Mouse (Mus musculus) retina, postnatal 7 days (tissue): ENCODE measurements around the gene Dusp10.

Source experiments
- DNase-seq: peaks from one replicate; pipeline ENCODE4 v3.0.0-alpha.2; 2012; ENCODE audit warnings: low read depth, low spot score

Dusp10 gene

GRCm38 (mm10) chr1:184053711-184054110, 40.6 kb downstream of the Dusp10 start:
- no peak for DNase-seq

GRCm38 (mm10) chr1:184054176-184054575, 41.1 kb downstream of the Dusp10 start:
- DNase-seq, result no peak

GRCm38 (mm10) chr1:184058206-184058605, 45.1 kb downstream of the Dusp10 start:
- DNase-seq, result no peak

- DNase-seq, result no peak
Measured at GRCm38 (mm10) chr1:184059814-184060213, 46.7 kb downstream of the Dusp10 start.

GRCm38 (mm10) chr1:184060381-184060780, 47.3 kb downstream of the Dusp10 start:
- no peak for DNase-seq

- no peak for DNase-seq
Measured at GRCm38 (mm10) chr1:184060828-184061734, 48.0 kb downstream of the Dusp10 start.

- DNase-seq, result no peak
Measured at GRCm38 (mm10) chr1:184061901-184062300, 48.8 kb downstream of the Dusp10 start.

- no peak for DNase-seq
Measured at GRCm38 (mm10) chr1:184064306-184064705, 51.2 kb downstream of the Dusp10 start.

- peak; percentile 39 for DNase-seq
Measured at GRCm38 (mm10) chr1:184065589-184066361, 52.7 kb downstream of the Dusp10 start.

- no peak for DNase-seq
Measured at GRCm38 (mm10) chr1:184066460-184067287, 53.6 kb downstream of the Dusp10 start.

- DNase-seq, result no peak
Measured at GRCm38 (mm10) chr1:184067704-184068558, 54.8 kb downstream of the Dusp10 start.

GRCm38 (mm10) chr1:184068971-184069370, 55.9 kb downstream of the Dusp10 start:
- no peak for DNase-seq

- DNase-seq, result no peak
Measured at GRCm38 (mm10) chr1:184076065-184076464, 63.0 kb downstream of the Dusp10 start.

GRCm38 (mm10) chr1:184076756-184077155, 63.7 kb downstream of the Dusp10 start:
- no peak for DNase-seq

GRCm38 (mm10) chr1:184079304-184079703, 66.2 kb downstream of the Dusp10 start:
- no peak for DNase-seq

GRCm38 (mm10) chr1:184082661-184083060, 69.6 kb downstream of the Dusp10 start:
- DNase-seq, result no peak

GRCm38 (mm10) chr1:184083166-184083565, 70.1 kb downstream of the Dusp10 start:
- DNase-seq, result no peak

- no peak for DNase-seq
Measured at GRCm38 (mm10) chr1:184084961-184085360, 71.9 kb downstream of the Dusp10 start.

- DNase-seq, result no peak
Measured at GRCm38 (mm10) chr1:184090515-184090914, 77.4 kb downstream of the Dusp10 start.

- no peak for DNase-seq
Measured at GRCm38 (mm10) chr1:184094914-184095313, 81.8 kb downstream of the Dusp10 start.

GRCm38 (mm10) chr1:184100414-184100813, 87.3 kb downstream of the Dusp10 start:
- no peak for DNase-seq
